Mouse (Mus musculus) CH12.LX (cell line): ENCODE results near the gene Gm49486. TPM values are rescaled to one million over a fixed set of nuclear protein-coding genes. Genes with fewer than 3 reads are reported as not detected.

ENCODE experiments used
- DNase-seq: peaks from one replicate; pipeline ENCODE4 v3.0.0-alpha.2; 2013; ENCODE audit errors: extremely low read depth
- H3K27ac ChIP-seq: 2 replicates; pipeline ENCODE4 v1.5.1; 2012; ENCODE audit warnings: low read depth, mild to moderate bottlenecking, control low read depth, moderate library complexity; ENCODE audit not compliant: insufficient read depth
- H3K27me3 ChIP-seq: replicated peaks from 2 replicates; pipeline ENCODE3; 2012; ENCODE audit warnings: inconsistent platforms
- H3K36me3 ChIP-seq, 2 experiments: replicated peaks in 1 of 2; 2 replicates each; pipeline versions ENCODE3 to v1.6.1; 2012; ENCODE audit warnings: inconsistent platforms in 1 of 2, low read length in 1 of 2, mild to moderate bottlenecking in 1 of 2, mixed read lengths in 1 of 2, moderate library complexity in 1 of 2; ENCODE audit not compliant: control insufficient read depth in 1 of 2, insufficient read depth in 1 of 2
- H3K4me1 ChIP-seq, 2 experiments: 2 replicates each; pipeline ENCODE4 v1.6.1; 2012; ENCODE audit warnings: inconsistent platforms in 1 of 2, moderate library complexity in 1 of 2; ENCODE audit not compliant: insufficient read depth in 2 of 2, control insufficient read depth in 1 of 2
- H3K4me2 ChIP-seq: 2 replicates; pipeline ENCODE4 v1.6.1; 2012; ENCODE audit warnings: low read depth, mild to moderate bottlenecking, control low read depth; ENCODE audit not compliant: poor library complexity, insufficient read depth, severe bottlenecking
- H3K4me3 ChIP-seq, 3 experiments: fragments of 150-350 bp in 1 of 3; sonication (generic) in 1 of 3; replicated peaks in 1 of 3; 2 replicates each; pipeline versions ENCODE3 to v1.5.1; 2011 to 2012; ENCODE audit warnings: low read depth in 2 of 3, low read length in 2 of 3, mild to moderate bottlenecking in 2 of 3, moderate library complexity in 2 of 3, control low read depth in 1 of 3, improper control_type of control experiment in 1 of 3, inconsistent platforms in 1 of 3, mixed read lengths in 1 of 3; ENCODE audit not compliant: poor library complexity in 1 of 3
- H3K79me2 ChIP-seq: replicated peaks from 2 replicates; pipeline ENCODE4 v1.6.1; 2012; ENCODE audit warnings: mild to moderate bottlenecking, moderate library complexity; ENCODE audit not compliant: control insufficient read depth, poor library complexity, insufficient read depth, severe bottlenecking; ENCODE audit errors: extremely low read depth
- H3K9ac ChIP-seq: 2 replicates; pipeline ENCODE4 v1.6.1; 2012; ENCODE audit warnings: low read depth, mild to moderate bottlenecking, control low read depth, moderate library complexity; ENCODE audit not compliant: insufficient read depth
- H3K9me3 ChIP-seq: replicated peaks from 2 replicates; pipeline ENCODE3; 2012; ENCODE audit warnings: low read length, inconsistent platforms, mixed read lengths
- BHLHE40 ChIP-seq: IDR thresholded peaks from 2 replicates; pipeline ENCODE4 v1.6.1; 2011; ENCODE audit warnings: mild to moderate bottlenecking, low read depth, low read length, improper control_type of control experiment
- CHD1 ChIP-seq: IDR thresholded peaks from 2 replicates; pipeline ENCODE4 v1.6.1; 2012; ENCODE audit warnings: low read depth, low read length, improper control_type of control experiment, inconsistent platforms
- CHD2 ChIP-seq: IDR thresholded peaks from 2 replicates; pipeline ENCODE4 v1.6.1; 2011; ENCODE audit warnings: low read length, improper control_type of control experiment
- ELF1 ChIP-seq: IDR thresholded peaks from 2 replicates; pipeline ENCODE4 v1.6.1; 2014; ENCODE audit warnings: low read depth, mild to moderate bottlenecking, inconsistent platforms, low read length, improper control_type of control experiment
- HCFC1 ChIP-seq: IDR thresholded peaks from 2 replicates; pipeline ENCODE4 v1.6.1; 2012; ENCODE audit warnings: low read depth, mild to moderate bottlenecking, inconsistent platforms, low read length, improper control_type of control experiment
- IRF4 ChIP-seq: IDR thresholded peaks from 2 replicates; pipeline ENCODE4 v1.6.1; 2014; ENCODE audit warnings: low read depth, mild to moderate bottlenecking, inconsistent platforms, low read length, improper control_type of control experiment
- JUN ChIP-seq: IDR thresholded peaks from 2 replicates; pipeline ENCODE4 v1.6.1; 2011; ENCODE audit warnings: low read depth, mild to moderate bottlenecking, low read length, improper control_type of control experiment, moderate library complexity; ENCODE audit not compliant: insufficient read depth
- MEF2A ChIP-seq: IDR thresholded peaks from 2 replicates; pipeline ENCODE4 v1.6.1; 2014; ENCODE audit warnings: low read depth, mild to moderate bottlenecking, inconsistent platforms, low read length, improper control_type of control experiment, borderline replicate concordance
- MXI1 ChIP-seq: IDR thresholded peaks from 2 replicates; pipeline ENCODE4 v1.6.1; 2011; ENCODE audit warnings: mild to moderate bottlenecking, low read depth, low read length, improper control_type of control experiment
- MYC ChIP-seq: IDR thresholded peaks from 2 replicates; pipeline ENCODE4 v1.6.1; 2011; ENCODE audit warnings: low read depth, mild to moderate bottlenecking, improper control_type of control experiment, low read length
- NELFE ChIP-seq: IDR thresholded peaks from 2 replicates; pipeline ENCODE4 v1.6.1; 2011; ENCODE audit warnings: low read depth, low read length, improper control_type of control experiment
- NRF1 ChIP-seq: IDR thresholded peaks from 2 replicates; pipeline ENCODE4 v1.6.1; 2014; ENCODE audit warnings: low read depth, mild to moderate bottlenecking, inconsistent platforms, low read length, improper control_type of control experiment, moderate library complexity
- POLR2A ChIP-seq: IDR thresholded peaks from 2 replicates; pipeline ENCODE4 v1.6.1; 2011; ENCODE audit warnings: low read depth, mild to moderate bottlenecking, improper control_type of control experiment, low read length
- POLR2AphosphoS2 ChIP-seq: IDR thresholded peaks from 2 replicates; pipeline ENCODE4 v1.6.1; 2011; ENCODE audit warnings: low read depth, low read length, improper control_type of control experiment
- SIN3A ChIP-seq: IDR thresholded peaks from 2 replicates; pipeline ENCODE4 v1.6.1; 2012; ENCODE audit warnings: low read length, improper control_type of control experiment, inconsistent platforms
- TBP ChIP-seq: conservative IDR thresholded peaks from 2 replicates; pipeline ENCODE4 v1.6.1; 2011; ENCODE audit warnings: low read depth, low read length, improper control_type of control experiment
- TCF12 ChIP-seq: IDR thresholded peaks from 2 replicates; pipeline ENCODE4 v1.6.1; 2014; ENCODE audit warnings: low read depth, mild to moderate bottlenecking, inconsistent platforms, low read length, improper control_type of control experiment
- ZKSCAN1 ChIP-seq: IDR thresholded peaks from 2 replicates; pipeline ENCODE4 v1.6.1; 2012; ENCODE audit warnings: low read depth, inconsistent platforms, low read length, improper control_type of control experiment, borderline replicate concordance
- ZMIZ1 ChIP-seq: IDR thresholded peaks from 2 replicates; pipeline ENCODE4 v1.6.1; 2012; ENCODE audit warnings: low read depth, mild to moderate bottlenecking, inconsistent platforms, low read length, improper control_type of control experiment
- ZNF384 ChIP-seq: IDR thresholded peaks from 2 replicates; pipeline ENCODE4 v1.6.1; 2012; ENCODE audit warnings: low read depth, low read length, improper control_type of control experiment, inconsistent platforms
- dilution Hi-C: fragments of 300-500 bp; cut with MboI; formaldehyde crosslinking; loops from 2 replicates; pipeline ENCODE4 v1.14.3; 2020; ENCODE audit warnings: low sequenced_read_pairs; ENCODE audit not compliant: extremely low pct_unique_long_range_greater_than_20kb, extremely low pct_ligation_motif_present
- in situ Hi-C: fragments of 300-500 bp; cut with MboI; formaldehyde crosslinking; loops from 3 replicates; pipeline ENCODE4 v1.14.3; 2019; ENCODE audit warnings: low sequenced_read_pairs, low pct_ligation_motif_present, low pct_unique_long_range_greater_than_20kb, mixed read lengths
- polyA plus RNA-seq: library from polyadenylated mRNA; unstranded; fragments of >175 nt; gene quantifications from 2 replicates; pipeline ENCODE4 v1.2.1, GENCODE M21; 2012; ENCODE audit warnings: low read depth; ENCODE audit not compliant: insufficient read length
- total RNA-seq, 2 experiments: library from RNA; depleted of rRNA; stranded (reverse); fragments of 300-350 nt in 1 of 2; fragments of >200 nt in 1 of 2; gene quantifications; 2 replicates each; pipeline ENCODE4 v1.2.3; 2012 to 2014

Gm49486 gene
- total and polyA plus RNA-seq, 3 experiments, result 0.21 to 0.77 (median 0.59) TPM

- H3K79me2 ChIP-seq, result no peaks in the 10 kb centered on the region
- peak overlapping the region; percentile 77 for H3K9ac ChIP-seq
- peak; percentile 96 for DNase-seq
- peaks cover 9 to 35% of the 10 kb centered on the region in 2 experiments for H3K36me3 ChIP-seq
- no peak for TF ChIP-seq NRF1
- TF ChIP-seq MYC, result peak; percentile 17; the same call in 1 of the 2 replicates
- peak; percentile 83 for TF ChIP-seq TBP
- TF ChIP-seq CHD1, result no peak
- TF ChIP-seq SIN3A, result peak; percentile 93
- peak; percentile 27; the same call in 1 of the 2 replicates for TF ChIP-seq MXI1
- TF ChIP-seq TCF12, result peak; percentile 72; the same call in 1 of the 2 replicates
- TF ChIP-seq ZMIZ1, result peak; percentile 53; the same call in 1 of the 2 replicates
- TF ChIP-seq IRF4, result peak; percentile 31; the same call in 1 of the 2 replicates
- no peak for TF ChIP-seq CHD2
- peak; percentile 47; the same call in 1 of the 2 replicates for TF ChIP-seq MEF2A
- no peak for TF ChIP-seq ZKSCAN1
- no peak for TF ChIP-seq JUN
- peak; percentile 79 for TF ChIP-seq HCFC1
- TF ChIP-seq ELF1, result peak; percentile 94
- peak; percentile 81 for TF ChIP-seq NELFE
- peak; percentile 88 for TF ChIP-seq POLR2A
- peak; percentile 70; the same call in 1 of the 2 replicates for TF ChIP-seq POLR2AphosphoS2
- dilution Hi-C loops (no loop called here), in situ Hi-C loops (no loop called here)
- peak overlapping the region; percentile 49 to 64 (median 61) for H3K4me3 ChIP-seq
- H3K4me2 ChIP-seq, result peak overlapping the region; percentile 67
- peak overlapping the region; percentile 56 for H3K27ac ChIP-seq
- H3K9me3 ChIP-seq, result peaks cover 8% of the 10 kb centered on the region
- peaks cover 10 to 19% of the 10 kb centered on the region in 2 experiments for H3K4me1 ChIP-seq
- H3K27me3 ChIP-seq, result no peaks in the 10 kb centered on the region
Observed at GRCm38 (mm10) chr15:79281389-79281788, 52.2 kb downstream of the Gm49486 start.

- Histone ChIP-seq H3K4me2 (no peak overlapping the region), H3K27me3 (no peaks in the 10 kb centered on the region), H3K27ac (no peak overlapping the region), H3K4me3 (peak overlapping the region in 1 of 3 experiments; percentile 26), H3K36me3 (peaks cover 19 to 45% of the 10 kb centered on the region in 2 experiments), H3K9me3 (peaks cover 6% of the 10 kb centered on the region), H3K4me1 (peaks cover 10 to 19% of the 10 kb centered on the region in 2 experiments), H3K79me2 (no peaks in the 10 kb centered on the region), H3K9ac (no peak overlapping the region)
- DNase-seq, result no peak
- dilution Hi-C loops (no loop called here), in situ Hi-C loops (no loop called here)
- TF ChIP-seq CHD1, result no peak
- no peak for TF ChIP-seq ZKSCAN1
- no peak for TF ChIP-seq ZNF384
- TF ChIP-seq BHLHE40, result no peak
- no peak for TF ChIP-seq ZMIZ1
- TF ChIP-seq ELF1, result no peak
Observed at GRCm38 (mm10) chr15:79282434-79282833, 53.2 kb downstream of the Gm49486 start.
